Mouse (Mus musculus) gastrocnemius, adult 18-20 months (tissue): ENCODE measurements at regions not wholly inside any gene's neighbourhood (a gene's known extent, or its start where the extent isn't known, plus 50 kb on each side); places are given as distances from the start of the nearest gene placed in this dataset.

Experiments
- DNase-seq: peaks from one replicate; pipeline ENCODE4 v3.0.0; 2021; ENCODE audit warnings: low spot score

GRCm38 (mm10) chr13:101219568-101219967 is 386.3 kb upstream of the Slc30a5 start:
- DNase-seq: no peak

- DNase-seq: no peak
These were observed 383.8 kb upstream of the Slc30a5 start for GRCm38 (mm10) chr13:101216897-101217480.

DNA sequence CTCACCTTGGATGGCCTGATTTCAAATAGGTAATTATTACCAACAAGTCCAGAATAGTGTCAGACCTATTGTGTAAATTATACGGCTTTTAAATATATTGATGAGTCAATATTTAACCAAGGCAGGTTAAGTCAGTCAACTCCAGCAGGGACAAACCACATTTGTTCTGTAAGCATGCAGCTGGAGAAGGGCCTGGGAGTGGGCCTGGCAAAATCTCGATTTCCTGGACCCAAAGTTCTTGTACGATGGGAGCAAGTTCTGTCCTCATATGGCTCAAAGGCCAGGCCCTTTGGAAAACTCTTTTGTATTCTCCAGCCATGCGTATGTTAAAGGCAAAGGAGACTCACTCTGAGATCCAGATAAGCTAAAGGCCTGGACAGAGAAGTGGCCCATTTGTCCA is 383.2 kb upstream of the Slc30a5 start:
- no peak for DNase-seq

- peak; percentile 38 for DNase-seq
These were observed 382.6 kb upstream of the Slc30a5 start for GRCm38 (mm10) chr13:101215792-101216221.

DNA sequence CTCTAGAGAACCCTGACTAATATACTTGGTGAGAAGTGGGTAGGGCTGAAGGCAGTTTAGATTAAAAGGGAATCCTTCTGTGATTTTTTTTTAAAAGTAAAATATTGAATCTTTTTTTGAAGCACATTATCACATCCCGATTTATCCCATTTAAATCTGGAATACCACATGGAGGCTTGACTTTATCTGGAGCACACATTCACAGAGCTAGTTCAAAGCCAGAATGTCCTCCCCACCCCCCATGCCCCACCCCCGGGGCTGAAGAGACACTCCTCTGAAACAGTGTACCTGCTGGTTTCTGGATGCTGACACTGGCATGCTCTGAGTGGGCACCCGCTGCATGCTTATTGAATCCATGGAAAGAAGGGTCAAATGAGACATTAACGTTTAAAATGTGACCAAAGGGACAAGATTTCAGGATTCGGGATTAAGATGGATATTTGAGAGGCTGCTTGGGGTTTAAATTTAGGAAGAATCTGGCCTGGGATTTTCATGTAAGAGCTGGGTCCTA is 382.0 kb upstream of the Slc30a5 start:
- no peak for DNase-seq

DNA sequence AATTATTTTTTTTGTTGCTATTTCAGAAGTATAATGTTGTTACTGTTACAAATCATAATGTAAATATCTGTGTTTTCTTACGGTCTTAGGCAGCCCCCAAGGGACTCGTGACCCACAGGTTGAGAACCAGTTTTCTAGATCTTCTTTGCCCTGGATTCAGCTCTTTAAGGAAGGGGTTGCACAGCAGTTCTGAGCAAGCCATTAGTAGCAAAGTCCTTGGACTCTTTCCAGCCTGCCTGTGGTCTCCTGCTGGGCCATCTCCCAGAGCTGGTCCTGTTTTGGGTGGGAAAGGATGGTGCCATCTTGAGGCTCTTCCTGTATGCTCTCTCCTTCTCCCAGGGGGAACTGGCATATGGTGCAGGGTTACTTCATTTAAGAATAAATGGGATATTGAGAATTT is 380.9 kb upstream of the Slc30a5 start:
- DNase-seq: no peak

GRCm38 (mm10) chr13:101213121-101213916 is 380.1 kb upstream of the Slc30a5 start:
- DNase-seq: no peak

- DNase-seq: no peak
These were observed 379.2 kb upstream of the Slc30a5 start for GRCm38 (mm10) chr13:101212341-101212895.

DNA sequence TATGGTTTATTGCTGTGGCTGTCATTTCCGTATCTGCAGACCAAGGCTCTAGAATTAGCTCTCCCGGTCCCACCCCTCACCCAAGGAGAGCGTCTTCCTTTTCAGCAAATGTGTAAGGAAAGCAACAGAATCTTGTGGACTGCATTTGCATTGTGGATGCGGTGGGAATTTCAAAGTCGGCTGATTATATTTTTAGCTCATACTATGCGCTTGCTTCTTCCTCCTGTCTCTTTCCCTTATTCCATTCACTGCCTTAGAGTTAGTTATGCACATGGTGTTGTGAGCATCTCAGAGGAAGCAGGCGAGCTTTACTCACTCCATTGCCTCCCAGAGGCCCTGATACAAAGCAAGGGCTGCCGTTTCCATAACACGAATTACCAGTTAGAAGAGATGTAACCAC is 375.6 kb upstream of the Slc30a5 start:
- DNase-seq: no peak

- DNase-seq: no peak
These were observed 370.2 kb upstream of the Slc30a5 start for GRCm38 (mm10) chr13:101203463-101203862.

GRCm38 (mm10) chr13:101202565-101203313 is 369.5 kb upstream of the Slc30a5 start:
- DNase-seq: no peak

GRCm38 (mm10) chr13:101190249-101190830 is 357.1 kb upstream of the Slc30a5 start:
- no peak for DNase-seq

DNA sequence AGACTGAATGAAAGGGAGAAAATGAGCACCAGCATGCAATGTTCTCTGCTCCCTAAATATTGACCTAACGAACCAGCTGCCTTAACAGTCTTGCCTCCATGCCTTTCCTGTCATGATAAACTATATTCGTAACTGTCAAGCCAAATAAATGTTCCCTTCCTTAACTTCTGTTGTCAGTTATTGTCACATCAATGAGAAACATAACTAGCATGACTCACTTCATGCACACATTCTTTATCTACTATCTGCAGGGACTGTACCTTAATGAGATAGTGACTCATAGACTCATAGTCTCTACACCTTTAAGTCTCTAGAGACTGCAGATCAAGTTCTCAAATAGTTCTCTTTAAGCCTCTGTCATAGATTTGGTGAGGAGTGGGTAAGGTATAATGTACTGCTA is 349.2 kb upstream of the Slc30a5 start:
- no peak for DNase-seq

- no peak for DNase-seq
These were observed 341.9 kb upstream of the Slc30a5 start for GRCm38 (mm10) chr13:101175017-101175689.

- DNase-seq: no peak
These were observed 328.5 kb upstream of the Slc30a5 start for GRCm38 (mm10) chr13:101161768-101162167.

DNA sequence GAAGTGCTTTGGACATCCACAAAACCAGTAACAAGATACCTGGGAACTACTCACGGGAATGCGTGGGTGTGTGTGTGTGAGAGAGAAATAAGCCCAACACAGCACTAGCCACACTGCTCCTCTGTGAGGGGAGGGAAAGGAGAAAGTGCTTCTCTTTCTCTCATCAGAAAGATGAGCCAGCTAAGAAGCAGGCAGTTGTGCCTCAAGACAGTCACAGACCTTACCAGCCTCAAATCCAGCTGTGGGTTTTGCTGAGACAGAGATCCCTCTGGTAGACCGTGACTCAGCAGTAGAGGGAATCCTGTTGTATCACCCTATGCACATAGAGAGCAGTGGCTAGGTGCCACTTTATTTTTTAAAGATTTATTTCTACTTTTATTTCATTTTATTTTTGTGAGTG is 326.7 kb upstream of the Slc30a5 start:
- DNase-seq: no peak

GRCm38 (mm10) chr13:101153760-101154159 is 320.5 kb upstream of the Slc30a5 start:
- DNase-seq: no peak

DNA sequence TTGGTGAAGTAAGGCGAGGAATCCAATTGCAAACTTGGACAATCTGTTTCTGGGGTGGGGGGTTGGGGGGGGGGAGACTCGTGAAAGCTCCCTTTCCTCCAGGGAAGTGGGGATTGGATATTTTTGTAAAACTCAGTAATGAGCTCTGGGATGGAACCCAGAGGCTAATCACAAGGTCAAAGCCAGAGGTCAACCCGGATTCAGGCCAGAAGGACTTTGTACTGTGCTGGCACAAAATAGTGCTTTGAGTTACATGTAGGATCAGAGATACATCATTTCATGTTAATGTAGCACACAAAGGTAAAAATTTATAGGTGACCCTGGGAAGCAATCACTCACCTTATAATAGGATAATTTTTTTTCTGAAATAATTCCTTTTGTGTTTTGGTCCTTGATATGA is 309.5 kb upstream of the Slc30a5 start:
- peak; percentile 19 for DNase-seq

GRCm38 (mm10) chr13:101142104-101142735 is 309.0 kb upstream of the Slc30a5 start:
- DNase-seq: peak; percentile 58

DNA sequence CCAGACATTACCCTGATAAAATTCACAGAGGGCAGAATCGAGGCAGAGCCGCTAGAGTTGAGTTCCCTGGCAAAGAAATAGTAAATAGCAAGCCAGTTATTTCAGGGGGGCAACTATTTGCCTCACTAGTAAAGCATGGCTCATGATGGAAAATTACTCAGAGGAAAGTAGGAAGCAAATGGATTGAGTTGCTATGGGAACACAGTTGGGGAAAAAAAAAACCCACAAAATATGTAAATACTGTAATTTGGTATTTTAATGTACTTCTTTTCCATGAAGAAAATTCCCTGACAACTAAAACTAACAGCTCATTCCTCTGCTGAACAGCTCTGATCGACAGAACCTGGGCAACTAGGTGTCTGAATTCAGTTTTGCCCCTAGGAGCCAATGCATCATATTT is 296.2 kb upstream of the Slc30a5 start:
- DNase-seq: no peak
